Mouse (Mus musculus): ENCODE measurements around the gene Myo1h. TPM values are rescaled to one million over a fixed set of nuclear protein-coding genes. Genes with fewer than 3 reads are reported as not detected.

Gene Myo1h
- total RNA-seq, 2 experiments from 2014 or later: 1.7 to 2.5 TPM

DNA sequence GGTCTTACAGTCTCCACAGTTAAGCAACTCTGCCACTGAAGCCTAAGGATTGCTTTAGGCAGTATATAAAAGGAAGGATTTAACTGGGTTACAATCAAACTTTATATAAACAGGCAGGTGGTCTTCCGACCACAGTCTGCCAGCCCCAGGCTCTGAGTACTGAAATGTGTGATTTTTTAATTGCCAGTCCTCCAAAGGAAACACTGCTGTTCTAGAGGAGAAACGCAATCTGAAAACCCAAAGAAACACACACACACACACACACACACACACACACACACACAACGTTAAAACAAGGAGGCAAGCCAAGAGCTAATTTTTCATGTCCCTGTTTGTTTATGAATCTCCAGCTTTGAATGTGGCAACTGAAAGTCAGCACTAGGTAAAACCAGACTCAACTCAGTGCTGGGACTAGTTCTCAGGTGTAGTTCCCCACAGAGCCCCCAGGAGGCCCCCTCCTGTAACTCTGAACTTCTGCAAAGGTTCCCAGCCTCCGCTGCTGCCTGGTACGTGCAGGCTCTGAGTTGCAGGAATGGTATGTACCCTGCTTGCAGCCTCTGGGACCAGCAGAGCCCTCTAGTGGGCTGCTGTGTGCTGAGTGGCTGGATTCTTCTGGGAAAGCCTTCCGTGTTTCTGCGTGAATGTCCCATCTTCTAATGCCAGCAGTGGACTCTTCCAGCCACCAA is 67.4 kb downstream of the Myo1h start:
- intact Hi-C loops (cut with DNase I): loop anchor here (2.0 kb wide), 1 partner anchor 44 kb away; no protein-coding TSS in a partner anchor
- DNase-seq (ENCODE audit: low spot score in 2 of 2): peak; percentile 71 to 72

DNA sequence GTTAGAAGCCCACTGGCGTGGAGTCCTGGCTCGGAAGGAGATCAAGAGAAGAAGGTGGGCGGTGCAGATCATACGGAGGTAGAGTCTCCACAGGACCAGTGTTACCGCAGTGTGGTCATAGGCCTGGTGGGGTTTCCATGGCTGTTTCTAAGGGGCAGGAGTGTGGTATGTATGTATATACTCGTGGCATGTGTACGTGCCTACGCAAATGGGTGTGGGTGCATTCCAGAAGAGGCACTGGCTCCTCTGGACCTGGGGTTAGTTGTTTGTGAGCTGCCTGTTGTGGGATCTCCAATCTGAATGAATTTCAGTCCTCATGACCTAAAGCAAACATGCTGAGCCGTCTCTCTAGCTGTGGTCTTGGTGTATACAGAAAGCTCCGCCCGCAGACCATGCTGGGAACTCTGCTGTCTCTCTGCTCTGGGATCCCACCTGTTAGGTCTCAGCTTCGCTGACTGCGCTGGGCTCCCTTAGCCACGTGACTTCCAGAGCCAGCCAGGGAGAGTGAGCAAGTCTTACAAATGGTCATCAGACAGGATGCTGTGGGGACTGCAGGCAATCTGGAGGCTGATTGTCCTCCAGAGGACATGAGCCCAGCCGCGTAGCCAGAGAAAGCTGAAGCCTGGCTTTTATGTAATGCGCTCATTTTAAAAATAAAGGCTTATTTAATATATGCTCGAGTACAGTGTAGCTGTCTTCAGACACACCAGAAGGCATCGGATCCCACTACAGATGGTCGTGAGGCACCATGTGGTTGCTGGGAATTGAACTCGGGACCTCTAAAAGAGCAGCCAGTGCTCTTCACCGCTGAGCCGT is 68.2 kb downstream of the Myo1h start:
- peak; percentile 37 to 46 for DNase-seq (ENCODE audit: low spot score in 2 of 2)
- intact Hi-C loops (cut with DNase I): loop anchor here (2.0 kb wide), 1 partner anchor 44 kb away; no protein-coding TSS in a partner anchor

DNA sequence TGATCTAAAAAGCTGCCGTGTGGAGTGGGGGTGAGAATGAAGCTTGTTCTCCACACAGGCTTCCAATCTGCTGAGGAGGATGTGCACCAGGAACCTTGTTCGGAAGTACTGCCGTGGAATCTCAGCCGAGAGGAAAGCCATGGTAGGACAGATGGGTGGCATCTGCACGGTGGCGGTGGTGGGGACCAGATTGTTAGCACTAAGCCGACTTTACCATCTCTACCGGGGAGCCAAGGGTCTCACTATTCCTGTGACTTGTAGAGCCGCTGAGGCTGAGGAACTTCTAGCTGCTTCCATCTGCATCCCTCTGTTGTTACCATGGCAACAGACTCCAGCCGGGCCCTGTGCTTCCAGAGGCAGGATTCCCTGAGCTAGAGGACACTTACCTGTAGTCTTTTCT is 69.9 kb downstream of the Myo1h start:
- intact Hi-C loops (cut with DNase I): no loop called here
- DNase-seq (ENCODE audit: low spot score in 2 of 2): peak; percentile 52 to 64

DNA sequence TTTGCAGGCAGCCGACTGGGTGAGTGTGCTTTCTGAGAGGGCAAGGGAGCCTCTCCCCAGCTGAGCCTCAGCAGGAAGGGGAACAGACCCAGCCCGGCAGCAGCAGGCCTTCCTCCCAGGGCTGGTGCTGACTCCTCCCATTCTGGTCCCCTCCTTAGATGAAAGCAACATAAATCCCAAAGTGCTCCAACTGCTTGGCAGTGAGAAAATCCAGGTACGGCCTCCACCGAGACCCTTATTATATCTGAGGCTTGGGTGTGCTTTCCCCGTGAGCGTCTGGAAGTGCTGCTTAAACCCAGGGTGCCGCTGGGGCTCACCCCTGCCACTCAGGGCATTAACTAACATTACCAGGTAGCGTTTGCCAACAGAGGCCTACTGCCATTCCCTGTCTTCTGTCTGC is 70.6 kb downstream of the Myo1h start:
- intact Hi-C loops (cut with DNase I): no loop called here

DNA sequence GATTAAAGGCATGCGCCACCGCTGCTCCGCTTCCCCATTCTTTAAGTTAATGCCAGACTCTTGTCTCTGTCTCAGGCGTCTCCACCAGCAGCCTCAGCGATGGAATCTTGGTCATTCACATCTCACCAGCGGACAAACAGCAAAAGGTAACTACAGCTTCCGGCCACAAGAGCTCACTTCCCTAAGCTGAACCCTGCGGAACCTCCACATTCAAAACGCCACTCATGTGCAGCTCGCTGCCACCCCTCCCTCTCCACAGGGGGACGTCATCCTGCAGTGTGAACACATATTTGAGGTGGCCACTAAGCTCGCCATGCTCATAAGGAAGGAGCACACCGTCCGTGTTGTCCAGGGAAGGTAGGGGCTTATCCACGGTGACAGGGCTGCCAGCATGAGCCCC is 72.0 kb downstream of the Myo1h start:
- intact Hi-C loops (cut with DNase I): no loop called here
- DNase-seq (ENCODE audit: low spot score in 2 of 2): no peak

More for the DNA sequence above, 70.6 kb downstream of the Myo1h start:
- DNase-seq (ENCODE audit: low spot score in 2 of 2): no peak

DNA sequence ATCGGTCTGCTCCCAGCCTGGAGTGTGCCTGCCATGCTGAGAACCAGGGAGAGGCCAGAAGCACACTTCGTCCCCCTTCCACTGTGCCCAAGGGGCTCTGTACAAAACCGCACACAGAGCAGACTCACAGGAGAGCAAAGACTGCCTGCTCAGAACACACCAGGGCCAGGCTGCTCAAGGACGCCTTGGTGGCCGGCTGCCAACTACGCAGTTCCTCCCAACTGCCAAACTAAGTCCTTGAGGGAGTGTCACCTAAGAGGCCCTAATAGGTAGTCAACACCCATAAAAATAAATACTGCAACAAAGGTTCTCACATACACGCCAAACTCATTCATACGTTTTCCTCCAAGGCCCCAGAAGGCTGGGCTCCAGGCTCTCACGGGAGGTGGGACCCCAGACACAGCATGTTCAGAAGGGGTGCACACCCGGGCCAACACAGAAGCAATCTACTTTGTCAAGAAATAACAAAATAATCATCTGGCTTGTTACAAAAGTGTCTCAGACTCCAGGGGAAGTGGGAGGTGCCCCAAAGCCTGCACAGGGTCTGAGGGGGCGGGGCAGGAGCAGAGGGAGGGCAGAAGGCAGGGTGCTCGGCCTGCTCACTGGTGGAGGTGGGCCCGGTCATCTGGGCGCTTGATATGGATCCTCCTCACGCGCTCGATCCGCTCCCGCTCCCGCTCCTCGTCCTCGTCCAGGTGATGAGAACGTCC is 76.2 kb downstream of the Myo1h start:
- intact Hi-C loops (cut with DNase I): no loop called here
- no peak for DNase-seq (ENCODE audit: low spot score in 2 of 2)

DNA sequence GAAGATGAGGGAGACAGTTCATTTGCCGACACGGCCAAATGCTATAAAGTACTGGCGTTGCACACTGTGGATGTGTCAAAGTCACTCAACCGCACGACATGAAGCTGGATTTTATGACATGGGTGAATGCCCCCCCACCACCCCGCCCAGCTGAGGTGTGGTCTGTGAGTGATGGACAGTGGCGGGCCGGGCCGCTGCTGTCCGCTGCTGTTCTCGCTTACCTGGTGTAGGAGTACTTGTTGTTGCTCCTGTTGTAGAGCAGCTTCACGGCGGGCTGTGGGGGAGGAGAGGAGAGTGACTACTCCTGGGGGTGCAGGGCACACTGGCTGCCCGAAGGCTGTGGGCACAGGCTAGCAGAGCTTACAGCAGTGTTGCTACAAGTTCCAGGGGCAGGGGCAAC is 79.2 kb downstream of the Myo1h start:
- intact Hi-C loops (cut with DNase I): no loop called here
- DNase-seq (ENCODE audit: low spot score in 2 of 2): no peak

DNA sequence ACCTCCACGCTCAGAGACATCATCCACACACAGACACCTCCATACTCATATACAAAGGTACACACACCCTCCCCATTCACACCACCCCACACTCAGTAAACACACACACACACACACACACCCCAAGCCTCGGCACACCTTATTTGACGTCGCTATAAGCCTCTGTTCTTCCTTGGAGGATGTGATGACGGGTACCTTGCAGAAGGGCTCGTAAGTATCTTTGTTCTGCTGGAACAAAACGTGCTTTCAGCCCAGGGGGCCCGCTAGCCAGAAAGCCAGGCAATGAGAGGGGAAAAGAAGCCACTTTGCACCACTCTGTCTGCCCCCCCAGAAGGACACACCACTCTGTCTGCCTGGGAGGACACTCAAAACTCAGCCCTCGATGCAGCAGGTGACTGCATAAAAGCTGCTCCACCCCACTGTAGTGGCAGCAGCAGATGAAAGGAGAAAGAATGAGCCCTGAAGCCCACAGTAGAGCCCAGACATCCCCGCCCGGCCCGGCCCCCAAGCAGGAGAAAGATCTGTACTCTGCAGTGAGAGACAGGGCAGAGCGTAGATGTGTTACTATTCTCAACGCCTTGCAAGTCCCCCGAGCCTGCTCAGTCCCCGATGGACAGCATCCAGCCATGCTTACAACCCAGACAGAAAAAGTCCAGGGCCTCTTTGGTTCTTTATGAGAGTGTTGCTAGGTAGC is 80.0 kb downstream of the Myo1h start:
- intact Hi-C loops (cut with DNase I): no loop called here
- DNase-seq (ENCODE audit: low spot score in 2 of 2): no peak

DNA sequence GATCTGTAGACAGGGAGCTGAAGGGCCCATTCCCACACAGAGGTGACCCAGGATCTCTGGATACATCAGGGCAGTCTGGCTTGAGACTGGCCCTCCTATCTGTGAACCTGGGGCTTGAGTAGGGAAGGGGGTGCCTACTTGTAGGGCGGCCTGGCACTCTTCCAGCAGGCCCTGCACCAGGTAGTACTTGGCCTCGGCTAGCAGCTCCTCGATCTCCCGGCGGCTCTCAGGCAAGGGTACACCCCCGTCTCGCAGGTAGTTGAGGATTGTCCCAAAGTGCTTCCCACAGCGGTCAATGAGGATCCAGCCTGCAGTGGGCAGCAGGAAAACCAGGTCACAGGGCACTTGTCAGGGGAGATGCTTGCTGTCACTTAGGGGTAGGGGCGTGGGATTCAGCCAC is 81.0 kb downstream of the Myo1h start:
- DNase-seq (ENCODE audit: low spot score in 2 of 2): no peak
- intact Hi-C loops (cut with DNase I): no loop called here

DNA sequence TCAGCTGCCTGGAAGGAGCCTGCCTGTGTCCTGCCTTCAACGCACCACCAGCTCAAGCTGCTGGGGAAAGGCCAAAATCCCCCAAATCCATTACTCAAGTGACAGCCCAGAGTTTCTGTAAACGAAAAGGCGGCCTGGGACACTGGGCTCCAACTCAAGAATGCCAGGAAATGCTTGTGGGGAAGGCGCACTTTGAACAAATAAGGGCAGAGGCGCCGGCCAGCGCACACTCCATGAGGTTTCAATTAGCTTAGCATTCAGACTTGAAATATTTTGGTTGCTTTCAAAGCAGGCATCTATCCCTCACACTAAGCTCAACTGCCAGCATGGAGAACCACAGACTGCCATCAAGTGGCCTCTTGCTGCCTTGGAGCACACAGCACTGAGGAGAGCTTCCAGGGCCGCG is 81.4 kb downstream of the Myo1h start:
- intact Hi-C loops (cut with DNase I): no loop called here
- DNase-seq (ENCODE audit: low spot score in 2 of 2): no peak

DNA sequence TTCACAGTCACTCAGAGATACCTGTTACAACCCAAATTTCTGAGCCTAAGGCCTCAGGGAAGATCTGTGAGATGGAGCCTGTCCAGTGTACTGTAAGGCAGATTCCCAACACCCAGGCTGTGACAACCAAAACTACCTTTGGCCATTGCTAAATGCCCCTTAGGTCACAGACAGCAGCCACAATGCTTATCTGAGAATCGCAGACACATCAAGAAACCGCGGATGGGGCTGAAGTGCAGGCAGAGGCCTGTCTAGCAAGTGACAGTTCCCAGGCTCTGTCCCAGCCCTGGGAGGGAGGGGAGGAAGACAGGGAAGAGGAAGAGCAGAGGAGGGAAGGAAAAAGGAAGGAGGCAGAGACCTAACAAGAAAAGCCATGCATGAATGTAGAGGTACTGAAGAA is 82.4 kb downstream of the Myo1h start:
- intact Hi-C loops (cut with DNase I): no loop called here
- no peak for DNase-seq (ENCODE audit: low spot score in 2 of 2)

DNA sequence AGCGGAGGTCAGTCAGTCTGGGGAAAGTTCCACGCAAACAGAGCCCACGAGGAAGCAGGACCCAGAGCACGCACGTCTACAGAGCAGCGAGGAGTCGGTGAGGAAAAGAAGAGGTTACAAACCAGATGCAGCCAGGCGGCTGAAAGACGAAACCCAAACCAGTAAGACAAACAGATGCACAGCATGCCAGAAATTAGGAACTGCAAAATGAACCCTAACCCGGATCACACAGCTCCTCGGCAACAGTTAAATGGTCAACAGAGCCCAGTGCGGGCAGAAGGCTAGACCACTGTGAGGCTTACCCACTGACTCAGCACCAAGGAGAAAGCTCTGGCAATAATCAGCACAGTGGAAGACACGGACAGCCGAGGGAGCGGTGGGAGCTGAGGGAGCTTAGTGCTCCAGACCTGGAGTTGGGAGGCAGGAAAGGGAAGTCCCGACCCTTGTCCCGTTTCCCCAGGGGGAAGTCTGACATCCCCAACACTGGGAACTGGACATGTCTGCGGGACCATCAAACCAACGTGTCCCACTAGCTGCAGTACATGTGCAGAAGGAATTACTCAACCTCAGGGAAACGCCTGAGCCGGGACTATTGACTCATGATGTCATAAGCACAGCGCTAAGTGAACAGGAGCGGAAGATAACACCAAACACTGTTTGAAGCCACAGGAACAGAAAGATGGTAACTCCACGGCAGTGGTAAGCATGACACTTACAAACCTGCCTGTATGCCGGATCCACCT is 82.9 kb downstream of the Myo1h start:
- DNase-seq (ENCODE audit: low spot score in 2 of 2): no peak
- intact Hi-C loops (cut with DNase I): no loop called here

DNA sequence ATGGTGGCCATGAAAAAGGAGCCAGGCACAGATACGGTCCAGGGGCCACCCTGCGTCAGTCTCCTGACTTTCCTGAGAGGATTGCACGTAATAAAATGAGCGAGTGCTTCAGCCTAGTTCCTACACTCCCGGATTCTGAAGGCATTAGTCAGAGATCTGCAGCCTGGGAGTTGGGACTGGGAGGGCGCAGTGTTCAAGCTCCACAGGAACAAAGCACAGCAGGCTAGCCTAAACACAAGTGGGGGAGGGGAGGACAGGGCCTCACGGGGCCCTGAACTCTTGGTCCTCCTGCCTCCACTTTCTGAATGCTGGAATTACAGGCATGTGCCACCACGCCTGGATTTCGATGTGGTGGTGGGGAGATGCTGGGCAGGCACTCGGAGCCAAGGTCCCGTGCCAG is 83.6 kb downstream of the Myo1h start:
- intact Hi-C loops (cut with DNase I): no loop called here
- DNase-seq (ENCODE audit: low spot score in 2 of 2): no peak

DNA sequence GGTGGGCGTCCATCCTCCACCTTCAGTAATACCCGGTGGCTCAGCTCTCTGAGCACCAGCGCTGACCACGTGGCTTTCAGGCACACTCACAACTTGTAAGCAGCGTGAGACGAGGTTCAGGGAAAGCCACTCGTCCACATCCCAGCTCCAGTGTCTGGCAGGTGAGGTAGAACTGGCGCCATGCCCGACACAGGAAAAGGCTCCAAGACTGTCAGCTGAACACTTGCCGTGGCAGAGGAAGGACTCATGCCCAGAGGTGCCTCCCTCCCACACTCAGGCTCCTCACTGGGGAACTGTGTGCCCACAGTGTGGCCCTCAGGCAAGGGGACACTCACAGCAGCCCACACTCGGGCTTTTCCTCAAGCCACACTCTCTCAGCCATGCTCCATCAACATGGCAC is 84.2 kb downstream of the Myo1h start:
- intact Hi-C loops (cut with DNase I): no loop called here
- no peak for DNase-seq (ENCODE audit: low spot score in 2 of 2)

DNA sequence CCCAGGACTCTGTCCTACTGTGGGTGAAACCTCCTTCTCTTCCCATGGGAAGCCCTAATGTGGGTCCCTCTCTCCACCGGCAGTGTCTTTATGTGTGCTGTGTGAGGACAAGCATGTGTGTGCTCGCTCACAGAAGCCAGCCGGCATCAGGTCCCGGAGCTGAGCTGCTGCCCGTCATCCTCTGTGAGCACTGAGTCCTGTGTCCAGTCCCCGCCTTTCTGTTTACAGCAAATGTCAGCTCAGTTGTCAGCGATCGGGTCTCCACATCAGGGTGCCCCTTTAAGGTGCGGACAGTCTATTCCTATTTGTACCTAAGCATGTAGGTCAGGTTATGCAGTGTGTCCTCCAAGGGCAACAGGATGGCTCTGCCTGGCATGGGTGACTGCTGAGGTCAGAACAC is 84.6 kb downstream of the Myo1h start:
- DNase-seq (ENCODE audit: low spot score in 2 of 2): no peak
- intact Hi-C loops (cut with DNase I): no loop called here

DNA sequence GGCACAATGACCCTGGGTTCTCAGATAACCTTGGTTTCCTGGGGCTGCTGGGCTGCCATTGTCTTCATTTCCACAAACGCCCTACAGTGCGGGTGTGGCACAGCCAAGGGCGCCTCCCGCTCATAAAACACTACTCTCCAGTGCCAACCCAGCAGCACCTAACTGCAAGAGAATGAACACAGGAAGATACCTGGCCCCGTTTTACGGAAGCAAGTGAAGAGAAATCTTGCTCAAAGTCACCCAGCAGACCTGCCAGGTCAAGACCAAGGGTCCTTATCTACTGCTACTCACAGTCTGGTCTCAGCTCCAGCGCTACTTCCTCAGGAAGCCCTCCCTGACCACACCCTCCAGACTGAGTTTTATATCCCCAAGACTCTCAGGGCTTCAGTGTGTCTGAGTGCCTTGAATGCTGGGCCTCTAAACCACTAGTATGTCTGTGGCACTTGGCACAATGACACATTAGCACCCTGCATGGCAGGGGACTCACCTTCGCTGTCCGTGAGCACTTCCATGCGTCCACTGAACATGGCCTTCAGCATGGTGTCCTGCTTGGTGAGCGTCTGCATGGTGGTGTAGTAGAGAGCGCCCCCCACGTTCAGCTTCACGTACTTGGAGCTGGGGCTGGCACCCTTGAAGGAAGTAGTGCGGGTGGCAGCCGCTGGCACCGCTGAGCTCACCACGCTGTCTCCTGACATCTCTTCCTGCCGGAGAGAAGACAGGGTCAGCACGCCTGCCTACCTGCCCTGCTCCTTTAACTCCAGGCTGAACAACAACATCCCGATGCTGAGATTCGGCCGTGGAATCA is 85.6 kb downstream of the Myo1h start:
- intact Hi-C loops (cut with DNase I): no loop called here
- no peak for DNase-seq (ENCODE audit: low spot score in 2 of 2)

DNA sequence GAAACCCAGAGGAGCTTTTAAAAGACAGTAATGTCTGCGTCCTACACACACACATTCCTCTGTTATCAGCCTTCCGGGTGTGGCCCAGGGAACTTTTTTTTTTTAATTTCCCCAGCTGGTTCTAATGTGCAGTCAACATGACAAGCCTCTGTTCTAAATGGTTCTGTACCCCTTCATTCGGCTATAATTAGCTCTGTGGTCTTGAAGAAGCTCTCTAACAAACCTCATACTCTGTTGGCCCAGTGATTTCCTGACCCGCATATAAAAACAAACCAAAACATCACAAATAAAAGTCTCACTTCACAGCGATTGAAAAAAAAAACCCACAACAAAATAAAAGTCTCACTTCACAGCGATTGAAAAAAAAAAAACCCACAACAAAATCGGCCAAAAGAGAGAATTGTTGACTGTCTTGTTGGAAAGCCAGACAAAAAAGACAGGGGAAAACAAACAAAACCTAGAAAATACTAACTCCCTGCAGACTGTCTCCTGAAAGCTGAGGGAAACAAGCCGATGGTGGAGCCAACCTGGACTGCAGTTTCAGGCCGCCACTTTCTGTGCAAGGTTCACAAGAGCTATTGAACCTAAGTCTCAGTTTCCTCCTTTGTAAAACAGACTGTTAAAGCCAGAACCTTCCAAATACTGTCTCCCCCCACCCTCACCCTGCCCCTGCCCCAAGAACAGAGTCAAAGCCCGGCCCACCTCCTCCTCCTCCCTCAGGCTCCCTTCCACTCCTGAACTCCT is 89.4 kb downstream of the Myo1h start:
- intact Hi-C loops (cut with DNase I): no loop called here
- no peak for DNase-seq (ENCODE audit: low spot score in 2 of 2)

DNA sequence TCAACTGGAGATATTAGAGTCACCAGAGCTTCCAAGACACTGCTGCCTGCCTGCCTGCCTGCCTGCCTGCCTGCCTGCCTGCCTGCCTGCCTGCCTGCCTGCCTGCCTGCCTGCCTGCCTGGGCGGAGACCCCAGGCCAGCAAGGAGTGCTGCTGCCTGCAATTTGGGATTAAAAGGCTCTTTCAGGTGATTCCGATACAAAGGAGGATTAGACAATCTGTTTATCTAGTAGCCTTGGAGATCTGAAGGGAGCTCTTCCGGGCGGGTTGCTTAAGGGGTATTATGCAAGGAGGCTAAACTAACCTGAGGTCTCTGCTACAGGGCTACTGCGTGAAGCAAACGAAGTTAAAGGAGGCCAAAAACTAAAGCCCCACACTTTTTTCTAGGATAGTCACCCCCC is 90.0 kb downstream of the Myo1h start:
- no peak for DNase-seq (ENCODE audit: low spot score in 2 of 2)
- intact Hi-C loops (cut with DNase I): no loop called here
